Mouse (Mus musculus) thymus, adult 2 months (tissue): ENCODE data around the gene 1110008P14Rik. TPM values are rescaled to one million over a fixed set of nuclear protein-coding genes. Genes with fewer than 3 reads are reported as not detected.
"Not testable (repeated sequence)": the region's sequence is repeated elsewhere in the genome, so short reads cannot be mapped to it uniquely, and the experiment has no call there.

Experiments
- DNase-seq: peaks from one replicate; pipeline ENCODE4 v3.0.0; 2021
- H3K27ac ChIP-seq: fragments of 200-500 bp; 2 replicates; pipeline ENCODE4 v1.5.1; 2012; ENCODE audit warnings: low read length, control low read depth; ENCODE audit not compliant: control insufficient read depth, insufficient read depth
- H3K27me3 ChIP-seq: fragments of 200-500 bp; 2 replicates; pipeline ENCODE4 v1.6.1; 2012; ENCODE audit warnings: mild to moderate bottlenecking, low read length, moderate library complexity, mixed read lengths; ENCODE audit not compliant: control insufficient read depth, insufficient read depth
- H3K36me3 ChIP-seq: fragments of 200-500 bp; 2 replicates; pipeline ENCODE4 v1.6.1; 2012; ENCODE audit warnings: mild to moderate bottlenecking, low read length, moderate library complexity; ENCODE audit not compliant: control insufficient read depth, insufficient read depth
- H3K4me1 ChIP-seq: fragments of 200-500 bp; replicated peaks from 2 replicates; pipeline ENCODE4 v1.6.1; 2012; ENCODE audit warnings: low read length; ENCODE audit not compliant: control insufficient read depth, insufficient read depth
- H3K4me3 ChIP-seq: fragments of 200-500 bp; 2 replicates; pipeline ENCODE4 v1.5.1; 2012; ENCODE audit warnings: mild to moderate bottlenecking, low read length, control low read depth, moderate library complexity; ENCODE audit not compliant: control insufficient read depth, insufficient read depth
- CTCF ChIP-seq: fragments of 200-500 bp; IDR thresholded peaks from 2 replicates; pipeline ENCODE4 v1.5.1; 2012; ENCODE audit warnings: mild to moderate bottlenecking, control low read depth, low read length, moderate library complexity, borderline replicate concordance; ENCODE audit not compliant: control insufficient read depth, poor library complexity, insufficient read depth; ENCODE audit errors: extremely low read depth
- POLR2A ChIP-seq: fragments of 200-500 bp; IDR thresholded peaks from 2 replicates; pipeline ENCODE4 v1.6.1; 2012; ENCODE audit warnings: mild to moderate bottlenecking, low read length, control low read depth, moderate library complexity; ENCODE audit not compliant: control insufficient read depth, poor library complexity, insufficient read depth; ENCODE audit errors: extremely low read depth
- WGBS: fragments of 180-500 bp; shearing (Covaris S2); methylation state at CpG from one replicate; pipeline ENCODE4 v1.1.7; 2018; 5-methylcytosine and 5-hydroxymethylcytosine counted together
- polyA plus RNA-seq: library from polyadenylated mRNA; depleted of rRNA; stranded (reverse); fragments of >200 nt; gene quantifications from 2 replicates; pipeline ENCODE4 v1.2.3, GENCODE M21; 2012

1110008P14Rik gene
- polyA plus RNA-seq, 1 experiment: 257 TPM

DNA sequence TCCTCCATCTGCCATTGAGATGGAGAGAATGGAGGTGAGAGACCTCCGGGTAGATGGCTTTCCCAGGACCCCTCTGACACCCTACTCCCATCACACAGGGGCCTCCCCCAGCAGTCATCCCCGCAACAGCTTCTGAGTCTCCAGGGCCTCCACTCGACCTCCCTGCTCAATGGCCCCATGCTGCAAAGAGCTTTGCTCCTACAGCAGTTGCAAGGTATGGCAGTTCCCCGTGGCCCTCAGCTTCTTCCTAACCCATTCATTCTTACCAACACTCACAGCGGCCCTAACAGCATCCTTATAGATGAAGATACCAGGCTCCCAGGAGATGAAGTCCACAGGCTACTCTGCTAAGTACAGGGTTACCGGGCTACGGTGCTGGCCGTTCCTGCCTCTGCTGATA, 17.6 kb downstream of the 1110008P14Rik start:
- Histone ChIP-seq H3K36me3 (no peaks in the 10 kb centered on the region; the same call in none of the 2 replicates), H3K4me3 (no peak overlapping the region), H3K27me3 (no peaks in the 10 kb centered on the region; the same call in 1 of the 2 replicates), H3K27ac (no peak overlapping the region), H3K4me1 (peaks cover 13% of the 10 kb centered on the region)
- TF ChIP-seq POLR2A: no peak
- DNase-seq: no peak
- 95% methylated on average over 8 of the region's 8 CpGs for WGBS

DNA sequence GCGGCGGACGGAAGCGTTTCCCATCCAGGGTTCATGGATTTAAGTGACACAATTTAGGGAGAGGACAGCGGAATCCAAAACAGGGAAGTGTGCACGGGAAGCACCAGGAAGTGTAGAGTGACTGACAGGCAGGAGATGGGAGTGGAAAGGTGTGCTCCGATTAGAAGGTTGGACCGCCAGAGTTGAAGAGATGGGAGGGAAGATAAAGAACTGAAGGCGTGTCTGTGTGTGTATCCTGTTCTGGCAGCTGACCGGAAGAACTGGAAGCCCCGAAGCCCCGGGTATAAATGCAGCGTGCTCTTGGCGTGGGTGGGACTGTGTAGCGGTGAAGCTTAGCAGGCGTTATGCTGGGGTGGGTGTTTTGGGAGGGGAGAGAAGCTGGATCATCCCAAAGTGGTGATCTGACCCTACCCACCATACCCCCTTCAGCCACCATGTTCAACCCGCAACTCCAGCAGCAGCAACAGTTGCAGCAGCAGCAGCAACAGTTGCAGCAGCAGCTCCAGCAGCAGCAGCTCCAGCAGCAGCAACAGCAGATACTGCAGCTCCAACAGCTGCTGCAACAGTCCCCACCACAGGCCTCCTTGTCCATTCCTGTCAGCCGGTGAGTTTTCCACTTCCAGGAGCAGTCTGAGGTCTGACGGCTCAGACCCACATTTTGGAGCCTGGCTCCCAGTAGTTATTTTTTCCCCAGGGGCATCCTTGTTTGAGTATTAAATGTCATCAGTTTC, 18.2 kb downstream of the 1110008P14Rik start:
- WGBS: 13% methylated on average over 19 of the region's 19 CpGs
- DNase-seq: no peak
- Histone ChIP-seq H3K4me1 (peaks cover 13% of the 10 kb centered on the region), H3K27me3 (no peaks in the 10 kb centered on the region; the same call in 1 of the 2 replicates), H3K4me3 (peak overlapping the region; percentile 97), H3K27ac (no peak overlapping the region; the same call in 1 of the 2 replicates), H3K36me3 (no peaks in the 10 kb centered on the region; the same call in none of the 2 replicates)
- TF ChIP-seq CTCF (no peak), POLR2A (no peak)

DNA sequence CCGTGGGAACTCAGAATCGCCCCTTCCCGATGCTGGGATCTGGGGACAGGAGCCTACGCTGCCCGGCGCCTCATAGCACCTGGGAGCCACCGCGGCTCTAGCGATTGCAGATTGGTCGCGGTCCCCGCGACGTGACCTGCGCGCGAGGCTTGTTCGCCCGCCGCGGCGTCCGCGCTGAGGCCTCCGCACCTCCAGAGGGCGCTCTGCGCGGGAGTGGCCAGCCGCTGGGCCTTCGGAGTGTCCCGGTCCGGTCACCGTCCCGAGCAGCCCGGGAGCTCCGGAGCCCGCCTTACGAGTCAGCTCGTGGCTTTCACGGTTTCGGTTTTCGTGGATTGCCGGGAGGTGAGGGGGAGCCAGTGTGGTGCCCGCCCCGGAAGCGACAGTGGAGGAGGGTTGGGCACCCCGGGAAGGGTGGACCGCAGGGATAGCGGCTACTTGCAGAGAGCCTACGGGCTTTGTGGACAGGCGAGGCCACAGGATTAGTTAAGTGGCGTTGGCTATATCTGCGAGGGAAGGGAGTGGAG, 18.9 kb downstream of the 1110008P14Rik start:
- H3K4me1 ChIP-seq: peaks cover 13% of the 10 kb centered on the region
- no peaks in the 10 kb centered on the region; the same call in 1 of the 2 replicates for H3K36me3 ChIP-seq
- peak; percentile 85 for DNase-seq
- under 1% methylated on average over 53 of the region's 53 CpGs for WGBS
- H3K27me3 ChIP-seq: no peaks in the 10 kb centered on the region; the same call in 1 of the 2 replicates
- no peak overlapping the region; the same call in 1 of the 2 replicates for H3K27ac ChIP-seq
- peak overlapping the region; percentile 97 for H3K4me3 ChIP-seq
- no peak; the same call in 1 of the 2 replicates for TF ChIP-seq POLR2A
- TF ChIP-seq CTCF: peak; percentile 100

DNA sequence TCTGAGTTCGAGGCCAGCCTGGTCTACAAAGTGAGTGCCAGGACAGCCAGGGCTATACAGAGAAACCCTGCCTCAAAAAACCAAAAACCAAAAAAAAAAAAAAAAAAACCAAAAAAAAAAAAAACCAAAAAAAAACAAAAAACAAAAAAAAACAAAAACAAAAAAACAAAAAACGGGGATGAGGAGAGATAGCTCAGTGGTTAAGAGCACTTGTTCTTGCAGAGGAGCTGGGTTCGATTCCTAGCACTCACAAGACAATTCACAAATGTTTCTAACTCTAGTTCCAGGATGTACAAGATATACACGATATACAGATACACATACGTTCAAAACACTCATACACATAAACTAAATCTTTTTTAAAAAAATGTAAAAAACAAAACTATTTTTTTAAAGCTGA, 19.5 kb downstream of the 1110008P14Rik start:
- WGBS: 23% methylated on average over 5 of the region's 5 CpGs
- H3K27ac ChIP-seq, DNase-seq, H3K27me3 ChIP-seq, H3K36me3 ChIP-seq: not testable (repeated sequence)
- peaks cover 13% of the 10 kb centered on the region for H3K4me1 ChIP-seq
- H3K4me3 ChIP-seq: peak overlapping the region; percentile 97

DNA sequence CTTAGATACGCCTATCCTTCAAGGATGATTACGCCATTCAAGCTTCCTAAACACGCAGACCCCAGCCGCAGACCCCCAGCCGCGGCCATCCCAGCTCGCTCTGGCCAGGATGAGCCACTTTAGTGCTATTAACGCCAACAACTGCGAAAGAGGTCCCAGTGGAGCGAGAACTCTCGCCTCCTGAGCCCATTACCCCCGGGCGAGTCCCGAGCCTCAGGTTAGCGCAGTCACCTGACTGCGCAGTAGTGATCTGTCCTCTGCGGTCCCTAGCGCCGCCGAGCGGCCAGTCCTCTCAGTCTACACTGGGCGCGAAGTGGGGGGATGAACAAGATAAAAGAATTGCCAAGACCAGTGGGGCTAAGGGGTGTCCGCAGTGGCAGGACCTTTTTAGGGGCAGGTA, 20.3 kb downstream of the 1110008P14Rik start:
- DNase-seq: peak; percentile 58
- no peaks in the 10 kb centered on the region for H3K36me3 ChIP-seq

DNA sequence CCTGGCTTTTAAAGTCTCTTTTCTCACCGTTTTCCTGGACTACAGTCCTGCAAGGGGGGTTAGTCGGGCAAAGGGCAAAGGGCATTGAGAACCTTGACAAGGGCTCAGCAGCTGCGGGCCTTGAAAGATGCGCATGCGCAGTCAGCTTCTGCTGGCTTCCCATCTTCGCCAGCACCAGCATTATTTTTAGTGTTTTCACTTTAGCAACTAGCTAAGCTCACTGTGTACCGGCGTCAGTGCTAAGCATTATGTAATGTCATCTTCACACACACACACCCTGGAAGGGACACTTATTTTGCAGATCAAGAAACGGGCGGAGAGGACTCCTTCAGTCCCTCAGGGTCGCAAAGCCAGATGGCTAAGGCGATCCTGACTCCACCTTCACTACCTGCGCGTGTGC, 21.0 kb downstream of the 1110008P14Rik start:
- Histone ChIP-seq H3K36me3 (no peaks in the 10 kb centered on the region), H3K4me1 (peaks cover 13% of the 10 kb centered on the region), H3K27ac (no peak overlapping the region), H3K4me3 (peak overlapping the region; percentile 31; the same call in 1 of the 2 replicates), H3K27me3 (no peaks in the 10 kb centered on the region; the same call in 1 of the 2 replicates)
- DNase-seq: peak; percentile 54
- TF ChIP-seq CTCF (no peak), POLR2A (no peak)
- WGBS: 20% methylated on average over 14 of the region's 14 CpGs

More for the DNA sequence above, 20.3 kb downstream of the 1110008P14Rik start:
- Histone ChIP-seq H3K4me1 (peaks cover 13% of the 10 kb centered on the region), H3K4me3 (peak overlapping the region; percentile 45), H3K27ac (no peak overlapping the region), H3K27me3 (no peaks in the 10 kb centered on the region; the same call in 1 of the 2 replicates)
- TF ChIP-seq CTCF (no peak; the same call in 1 of the 2 replicates), POLR2A (peak; percentile 24; the same call in 1 of the 2 replicates)
- 4% methylated on average over 24 of the region's 24 CpGs for WGBS

DNA sequence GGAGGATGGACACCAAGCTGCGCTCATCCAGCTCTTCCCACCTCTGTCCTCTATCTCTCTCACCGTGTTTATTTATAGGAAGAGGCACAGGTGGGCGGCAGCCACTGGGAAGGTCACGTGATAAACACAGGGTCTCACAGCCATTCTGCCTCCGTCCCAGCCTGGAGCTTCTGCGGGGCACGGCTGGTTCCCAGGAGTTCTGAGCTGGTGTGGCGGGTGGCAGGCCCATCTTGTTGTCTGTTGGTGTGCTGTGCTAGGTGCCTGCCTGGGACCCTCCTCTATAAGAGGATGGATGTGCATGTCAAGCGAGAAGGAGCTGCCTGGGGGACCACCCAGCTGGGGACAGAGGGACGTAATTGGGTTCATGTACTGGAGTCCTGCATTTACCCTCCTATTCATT, 23.4 kb downstream of the 1110008P14Rik start:
- Histone ChIP-seq H3K36me3 (no peaks in the 10 kb centered on the region), H3K4me1 (peaks cover 8% of the 10 kb centered on the region), H3K27ac (no peak overlapping the region), H3K27me3 (no peaks in the 10 kb centered on the region; the same call in 1 of the 2 replicates), H3K4me3 (no peak overlapping the region)
- WGBS: 89% methylated on average over 10 of the region's 10 CpGs
- TF ChIP-seq POLR2A (no peak), CTCF (no peak)
- no peak for DNase-seq
